Mouse (Mus musculus) cerebellum, adult 2 months (tissue): ENCODE measurements around the gene Eya2.

Experiments
- CTCF ChIP-seq: fragments of 200-500 bp; IDR thresholded peaks from 2 replicates; pipeline ENCODE4 v1.5.1; 2011; ENCODE audit warnings: low read depth, mild to moderate bottlenecking, control low read depth, low read length, moderate library complexity, borderline replicate concordance; ENCODE audit not compliant: insufficient read depth
- POLR2A ChIP-seq: fragments of 200-500 bp; IDR thresholded peaks from 2 replicates; pipeline ENCODE4 v1.6.1; 2011; ENCODE audit warnings: low read length, control low read depth, borderline replicate concordance; ENCODE audit not compliant: insufficient read depth

- no peak for TF ChIP-seq CTCF
- TF ChIP-seq POLR2A = no peak
Measured at GRCm38 (mm10) chr2:165792431-165793282, 197.8 kb downstream of the Eya2 start.
